Mouse (Mus musculus) thymus, postnatal 10 days (tissue): ENCODE results near the gene Gm21394.
"Not testable (repeated sequence)": the region's sequence is repeated elsewhere in the genome, so short reads cannot be mapped to it uniquely, and the experiment has no call there.

Experiments
- DNase-seq, 2 experiments: peaks; one replicate each; pipeline ENCODE4 v3.0.0; 2021; ENCODE audit warnings: low spot score in 2 of 2

Gm21394 gene

GRCm38 (mm10) chrY:84564807-84565206, at the start of gene Gm21394:
Gene Gm21394 (minus strand): TSS chrY:84564907.
- not testable (repeated sequence) for DNase-seq
